Mouse (Mus musculus) cerebellum, adult 9-10 months (tissue): ENCODE measurements around the gene Dnajb12.

Experiments used
- DNase-seq: peaks from one replicate; pipeline ENCODE4 v3.0.0; 2022

Gene Dnajb12

DNA sequence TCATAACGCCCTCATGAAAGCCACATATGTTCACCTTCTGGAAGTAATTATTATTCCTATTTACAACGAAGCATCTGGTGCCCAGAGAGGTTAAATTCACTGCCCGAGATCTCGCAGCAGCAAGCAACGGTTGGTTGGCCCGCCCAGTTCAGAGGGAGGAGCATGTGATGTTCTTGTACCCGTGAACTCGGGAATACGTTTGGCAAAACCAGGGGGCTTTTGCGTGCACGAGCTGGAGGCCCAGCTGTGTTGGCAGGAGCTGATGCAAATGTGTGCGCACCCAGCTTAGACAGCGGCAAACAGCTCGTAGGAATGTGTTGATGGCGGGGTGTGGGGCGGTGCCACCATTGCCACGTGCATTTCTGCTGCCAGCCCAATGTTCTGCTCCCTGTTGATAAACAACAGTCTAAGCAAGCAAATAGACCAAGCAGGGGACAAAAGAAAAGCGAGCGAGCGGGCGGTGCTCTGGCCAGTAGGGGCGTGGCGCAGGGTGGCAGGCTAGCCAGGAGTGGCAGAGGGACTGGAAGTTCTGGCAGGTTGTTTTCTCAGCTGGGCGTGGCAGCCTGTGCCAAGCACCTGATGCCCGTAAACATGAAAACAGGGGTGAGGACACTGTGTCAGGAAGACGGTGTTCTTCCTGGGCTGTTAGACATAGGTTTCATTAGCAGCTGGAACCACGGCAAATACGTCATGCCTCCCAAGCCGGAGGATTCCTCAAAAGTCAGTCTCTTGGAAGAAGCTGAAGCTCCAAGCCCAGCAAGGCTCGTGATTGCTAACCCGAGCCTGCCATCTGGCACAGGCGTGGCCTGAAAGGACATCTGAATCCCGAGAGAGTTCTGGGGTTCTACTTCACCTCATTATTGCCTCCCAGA lies 41.7 kb downstream of the Dnajb12 start:
- DNase-seq: peak; percentile 67

DNA sequence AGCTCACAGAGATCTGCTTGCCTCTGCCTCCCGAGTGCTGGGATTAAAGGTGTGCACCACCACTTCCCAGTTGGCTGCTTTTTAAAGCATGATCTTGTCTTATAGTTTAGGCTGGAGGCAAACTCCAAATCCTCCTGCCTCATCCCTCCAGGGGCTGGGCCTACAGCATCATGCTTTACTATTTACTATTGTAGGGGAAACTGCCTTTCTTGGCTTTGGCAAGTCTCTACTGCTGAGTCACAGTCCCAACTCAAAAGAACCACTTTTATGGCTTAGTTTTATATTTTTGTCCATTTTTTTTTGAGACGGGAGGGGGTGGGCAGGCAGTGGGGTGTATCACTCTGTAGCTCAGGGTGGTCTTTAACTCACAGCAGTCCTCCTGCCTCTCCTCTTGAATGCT lies 44.1 kb downstream of the Dnajb12 start:
- DNase-seq: no peak

GRCm38 (mm10) chr10:59924305-59924704 lies 44.9 kb downstream of the Dnajb12 start:
- DNase-seq: no peak

DNA sequence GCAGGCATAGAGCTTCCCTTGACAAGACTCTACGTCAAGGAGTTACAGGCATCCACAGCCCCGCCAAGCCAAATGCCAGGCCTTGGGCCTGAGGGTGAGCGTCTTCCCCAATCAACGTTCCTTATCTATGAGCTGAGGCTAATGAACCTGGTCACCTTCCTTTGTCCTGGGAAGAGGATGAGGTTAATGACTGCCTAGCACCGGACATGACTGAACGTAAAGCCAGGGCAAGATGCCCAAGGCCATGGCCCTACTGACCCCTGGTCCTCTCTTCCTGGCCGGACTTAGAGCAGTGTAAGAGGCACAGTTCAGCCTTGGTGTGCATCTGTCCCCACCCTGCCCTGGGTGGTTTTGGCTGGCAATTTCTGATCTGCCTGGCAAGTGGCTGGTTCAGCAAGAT lies 49.8 kb downstream of the Dnajb12 start:
- DNase-seq: no peak

DNA sequence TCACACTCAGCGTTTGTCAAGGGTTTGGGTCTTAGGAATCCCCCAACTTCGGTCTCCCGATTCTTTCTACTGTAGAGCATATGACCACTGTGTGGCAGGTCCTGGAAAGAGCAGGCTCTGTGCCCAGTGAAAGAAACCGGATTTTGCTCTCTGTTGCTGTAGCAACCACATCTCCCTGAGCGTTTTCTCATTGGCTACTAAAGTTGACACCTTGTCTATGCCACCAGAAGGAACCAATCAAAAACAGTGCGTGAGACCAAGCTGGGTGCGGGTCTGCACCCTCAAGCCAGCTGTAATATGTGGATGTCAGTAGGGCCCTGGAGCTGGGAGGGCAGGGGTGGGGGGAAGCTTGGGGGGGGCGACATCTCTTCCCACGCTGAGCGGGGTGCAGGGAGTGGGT lies 51.6 kb downstream of the Dnajb12 start:
- DNase-seq: no peak

- no peak for DNase-seq
Measured at GRCm38 (mm10) chr10:59932521-59932920, 53.2 kb downstream of the Dnajb12 start.

DNA sequence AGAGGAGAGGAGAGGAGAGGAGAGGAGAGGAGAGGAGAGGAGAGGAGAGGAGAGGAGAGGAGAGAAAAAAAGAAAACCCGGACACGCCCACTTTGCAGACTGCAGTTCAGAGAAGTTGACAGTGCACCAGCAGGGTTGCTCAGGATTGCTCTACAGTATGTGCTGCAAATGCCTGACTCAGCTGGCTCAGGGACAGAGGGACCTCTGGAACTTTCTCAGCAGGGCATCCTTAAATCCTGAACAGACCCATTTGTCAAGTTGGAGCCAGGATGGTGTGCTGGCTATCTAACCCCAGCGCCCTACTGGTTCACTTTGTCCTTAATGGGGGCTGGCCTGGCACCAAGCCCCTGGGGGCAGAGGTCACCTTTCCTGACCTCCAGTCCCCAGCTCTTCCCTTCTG lies 54.7 kb downstream of the Dnajb12 start:
- no peak for DNase-seq

GRCm38 (mm10) chr10:59936058-59936856 lies 56.9 kb downstream of the Dnajb12 start:
- no peak for DNase-seq

DNA sequence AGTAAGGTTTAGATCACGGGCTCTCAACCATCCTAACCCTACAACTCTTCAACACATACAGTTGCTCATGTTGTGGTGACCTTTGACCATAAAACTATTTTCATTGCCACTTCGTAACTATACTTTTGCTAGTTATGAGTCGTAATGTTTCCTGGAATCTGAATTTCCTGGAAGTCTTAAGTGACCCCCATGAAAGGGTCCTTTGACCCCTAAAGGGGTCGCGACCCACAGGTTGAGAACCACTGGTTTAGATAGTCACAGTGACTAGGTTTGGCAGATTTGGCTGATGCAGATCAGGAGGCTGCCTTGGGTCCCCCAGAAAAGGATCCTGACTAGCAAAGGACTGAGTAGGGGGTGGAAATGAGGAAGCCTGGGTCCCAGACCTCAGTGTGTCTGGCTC lies 59.3 kb downstream of the Dnajb12 start:
- DNase-seq: no peak

GRCm38 (mm10) chr10:59939081-59939480 lies 59.7 kb downstream of the Dnajb12 start:
- no peak for DNase-seq

DNA sequence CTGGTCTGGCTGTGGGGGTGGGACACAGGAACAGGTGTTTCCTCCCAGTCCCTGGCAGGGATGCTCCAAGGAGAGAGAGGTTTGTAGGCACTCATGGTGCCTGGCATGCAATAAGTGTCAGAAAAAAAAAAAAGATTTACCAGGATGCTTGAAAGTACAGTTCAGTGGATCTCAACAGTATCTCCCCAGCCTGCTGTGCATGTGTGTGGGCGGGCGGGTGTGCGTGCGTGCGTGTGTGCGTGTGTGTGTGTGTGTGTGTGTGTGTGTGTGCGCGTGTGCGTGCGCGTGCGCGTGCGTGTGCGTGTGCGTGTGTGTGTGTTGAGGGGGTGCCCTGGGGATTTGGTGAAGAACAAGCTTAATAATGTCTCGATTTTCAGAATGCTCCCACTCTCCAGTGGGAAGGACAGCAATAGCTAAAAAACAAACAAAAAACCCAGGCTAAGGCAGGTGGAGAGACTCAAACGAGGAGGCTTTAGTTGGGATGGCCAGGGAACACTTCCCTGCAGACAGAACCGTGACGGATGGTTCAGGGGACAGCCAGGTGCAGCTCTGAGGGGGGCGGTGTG lies 63.0 kb downstream of the Dnajb12 start:
- peak; percentile 79 for DNase-seq

- DNase-seq: peak; percentile 86
Measured at GRCm38 (mm10) chr10:59942847-59943420, 63.6 kb downstream of the Dnajb12 start.

DNA sequence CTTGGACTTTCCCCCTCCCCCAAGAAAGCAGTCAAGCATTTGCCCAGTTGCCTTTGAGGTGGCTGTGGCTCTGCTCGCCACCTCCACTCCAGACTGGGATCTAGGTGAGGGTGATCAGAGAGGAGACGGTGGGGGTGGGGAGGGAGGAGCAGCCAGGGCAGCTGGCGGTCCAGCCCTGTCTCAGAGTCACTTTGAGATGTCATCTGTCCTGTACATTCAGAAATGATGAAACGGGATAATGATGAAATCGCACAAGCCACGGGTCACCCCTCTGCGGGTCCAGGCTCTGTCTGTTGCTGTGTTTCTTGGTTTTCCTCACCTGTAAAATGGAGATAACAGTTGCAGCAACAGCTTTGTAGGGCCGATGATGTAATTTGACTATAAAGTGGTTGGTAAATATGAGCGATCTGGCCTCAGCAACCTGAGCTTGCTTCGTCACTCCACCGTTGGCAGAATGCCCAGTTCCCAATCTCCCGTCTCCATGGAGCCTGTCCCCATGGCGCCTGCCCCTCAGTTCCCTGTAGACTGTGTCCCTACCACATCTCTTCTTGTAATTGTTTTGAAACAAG lies 64.1 kb downstream of the Dnajb12 start:
- peak; percentile 75 for DNase-seq

DNA sequence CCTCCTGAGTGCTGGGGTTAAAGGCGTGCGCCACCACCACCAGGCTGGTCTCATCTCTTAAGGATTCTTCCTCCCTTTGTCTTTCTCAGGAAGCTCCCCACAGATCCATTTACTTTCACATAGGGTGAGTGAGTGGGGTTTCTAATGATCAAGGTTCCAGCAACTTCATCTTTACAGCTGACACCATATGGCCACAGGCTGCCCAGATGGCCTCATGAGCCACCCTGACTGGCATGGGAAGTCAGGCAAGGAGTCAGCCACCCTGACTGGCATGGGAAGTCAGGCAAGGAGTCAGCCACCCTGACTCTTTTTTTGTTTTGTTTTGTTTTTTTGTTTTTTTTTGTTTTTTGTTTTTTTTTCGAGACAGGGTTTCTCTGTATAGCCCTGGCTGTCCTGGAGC lies 66.1 kb downstream of the Dnajb12 start:
- no peak for DNase-seq

GRCm38 (mm10) chr10:59946362-59946761 lies 67.0 kb downstream of the Dnajb12 start:
- DNase-seq: no peak

DNA sequence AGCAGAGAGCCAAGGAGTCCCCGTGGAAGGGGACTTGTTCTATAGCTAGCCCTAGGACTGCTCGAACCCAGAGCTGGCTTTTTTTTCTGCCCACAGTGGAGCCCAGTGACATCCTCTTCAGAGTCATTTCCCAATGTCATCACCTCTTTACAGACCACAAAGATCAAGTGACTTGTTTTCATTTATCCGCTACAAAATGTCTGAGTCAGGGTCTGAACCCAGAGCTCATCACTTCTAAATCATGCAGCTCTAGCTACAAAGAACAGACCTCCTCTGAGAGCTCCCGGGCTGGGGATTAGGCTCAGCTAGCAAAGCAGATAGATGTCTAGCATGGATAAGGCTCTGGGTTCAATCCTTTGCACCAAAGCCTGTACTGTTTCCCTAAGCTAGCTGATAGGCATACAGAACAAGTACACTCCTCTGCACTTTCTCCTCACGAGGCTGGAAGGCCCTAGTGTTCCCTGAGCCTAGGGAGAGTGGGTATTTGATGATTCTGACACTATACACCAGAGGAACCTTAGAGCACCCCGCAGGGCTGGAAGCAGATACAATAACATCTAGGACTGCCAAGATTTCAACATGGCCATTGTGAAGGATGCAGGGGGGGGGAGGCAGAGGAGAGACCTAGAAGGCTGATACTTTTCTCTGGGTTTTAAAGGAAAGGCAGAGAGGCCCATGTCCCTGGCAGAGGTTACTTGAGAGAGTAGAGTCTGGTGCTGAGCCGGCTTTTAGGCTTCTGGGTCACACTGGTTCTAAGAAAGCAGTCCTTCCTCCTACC lies 68.1 kb downstream of the Dnajb12 start:
- DNase-seq: no peak

- peak; percentile 59 for DNase-seq
Measured at GRCm38 (mm10) chr10:59948363-59949254, 69.3 kb downstream of the Dnajb12 start.
